Mouse (Mus musculus): ENCODE results near the gene Commd4.

Commd4 gene

GRCm38 (mm10) chr9:57141417-57142353 lies 16.4 kb downstream of the Commd4 start:
- in situ Hi-C loops (cut with MboI, MseI) = no loop called here

GRCm38 (mm10) chr9:57139571-57139970 lies 18.6 kb downstream of the Commd4 start:
- in situ Hi-C loops (cut with MboI, MseI) = no loop called here

- in situ Hi-C loops (cut with MboI, MseI) = no loop called here
These were observed 19.0 kb downstream of the Commd4 start for GRCm38 (mm10) chr9:57139110-57139509.

GRCm38 (mm10) chr9:57138507-57138906 lies 19.6 kb downstream of the Commd4 start:
- in situ Hi-C loops (cut with MboI, MseI) = no loop called here

- in situ Hi-C loops (cut with MboI, MseI) = no loop called here
These were observed 20.4 kb downstream of the Commd4 start for GRCm38 (mm10) chr9:57137777-57138176.

GRCm38 (mm10) chr9:57137246-57137645 lies 20.9 kb downstream of the Commd4 start:
- in situ Hi-C loops (cut with MboI, MseI) = no loop called here

- in situ Hi-C loops (cut with MboI, MseI) = loop anchor here in 1 of 2 experiments (5.0 kb wide), 1 partner anchor 59 kb away; the partner anchor contains the start of gene Sin3a
These were observed 27.3 kb downstream of the Commd4 start, which contains the start of gene Man2c1 for GRCm38 (mm10) chr9:57130577-57131433. Man2c1 (plus strand) TSS chr9:57130690.

- in situ Hi-C loops (cut with MboI, MseI) = loop anchor here in 1 of 2 experiments (5.0 kb wide), 1 partner anchor 57 kb away; the partner anchor contains the start of gene Sin3a
These were observed 28.5 kb downstream of the Commd4 start for GRCm38 (mm10) chr9:57129641-57130040.

- in situ Hi-C loops (cut with MboI, MseI) = no loop called here
These were observed 40.8 kb downstream of the Commd4 start for GRCm38 (mm10) chr9:57117261-57117755.

Measured in T-helper 17 cell (primary cell).